Mouse (Mus musculus): ENCODE data around the gene Itga9. TPM values are rescaled to one million over a fixed set of nuclear protein-coding genes. Genes with fewer than 3 reads are reported as not detected.

Gene Itga9
- total and polyA plus RNA-seq, 2 experiments: 9.1 to 15.8 TPM

GRCm38 (mm10) chr9:118838910-118839667 is 232.6 kb downstream of the Itga9 start:
- Histone ChIP-seq H3K27me3 (ENCODE audit: control insufficient read depth, insufficient read depth, low read length) (no peaks in the 10 kb centered on the region), H3K4me3 (ENCODE audit: insufficient read depth, low read depth, low read length) (no peak overlapping the region), H3K4me1 (ENCODE audit: control insufficient read depth, insufficient read depth, low read length) (no peaks in the 10 kb centered on the region), H3K36me3 (ENCODE audit: control insufficient read depth, insufficient read depth, low read length) (no peaks in the 10 kb centered on the region), H3K27ac (replicated peaks; ENCODE audit: insufficient read depth, low read depth, low read length) (no peak overlapping the region), H3K79me2 (ENCODE audit: control insufficient read depth, insufficient read depth, low read length) (no peaks in the 10 kb centered on the region), H3K9ac (ENCODE audit: low read depth, low read length) (no peak overlapping the region)
- WGBS: 29% methylated on average over 7 of the region's 7 CpGs
- TF ChIP-seq CTCF (IDR thresholded peaks at IDR 0.05; ENCODE audit: low read depth, low read length) (no peak), POLR2A (IDR thresholded peaks at IDR 0.05; ENCODE audit: extremely low read depth, insufficient read depth, low read length) (no peak)
- no peak for DNase-seq (ENCODE audit: extremely low read depth, low read depth, low spot score)

DNA sequence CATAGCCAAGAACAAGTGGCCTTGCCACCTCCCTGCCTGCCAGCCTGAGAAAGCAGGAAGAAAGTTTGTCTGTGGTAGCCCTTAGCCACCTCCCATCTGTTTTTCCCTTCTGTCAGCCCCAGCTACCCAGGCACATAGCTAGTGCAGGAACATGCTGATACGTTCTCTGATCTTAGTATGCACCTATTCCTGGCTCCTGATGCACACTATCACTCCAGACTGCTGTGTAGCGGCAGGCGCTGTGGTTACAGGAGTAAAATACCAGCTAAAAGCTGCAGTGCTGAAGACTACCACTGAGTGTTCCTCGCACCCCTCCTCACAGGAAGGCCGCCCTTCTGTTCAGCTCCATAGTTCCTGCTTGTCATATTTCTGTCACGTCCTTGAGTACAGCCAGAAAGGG is 234.8 kb downstream of the Itga9 start:
- no peak overlapping the region for H3K4me3 ChIP-seq (ENCODE audit: insufficient read depth, low read depth, low read length)
- no peak for DNase-seq (ENCODE audit: extremely low read depth, low read depth, low spot score)
- H3K79me2 ChIP-seq (ENCODE audit: control insufficient read depth, insufficient read depth, low read length): no peaks in the 10 kb centered on the region
- TF ChIP-seq CTCF (IDR thresholded peaks at IDR 0.05; ENCODE audit: low read depth, low read length) (no peak), POLR2A (IDR thresholded peaks at IDR 0.05; ENCODE audit: extremely low read depth, insufficient read depth, low read length) (no peak)
- no peaks in the 10 kb centered on the region for H3K4me1 ChIP-seq (ENCODE audit: control insufficient read depth, insufficient read depth, low read length)
- no peaks in the 10 kb centered on the region for H3K36me3 ChIP-seq (ENCODE audit: control insufficient read depth, insufficient read depth, low read length)
- H3K9ac ChIP-seq (ENCODE audit: low read depth, low read length): no peak overlapping the region
- H3K27ac ChIP-seq (replicated peaks; ENCODE audit: insufficient read depth, low read depth, low read length): no peak overlapping the region
- 74% methylated on average over 6 of the region's 6 CpGs for WGBS
- H3K27me3 ChIP-seq (ENCODE audit: control insufficient read depth, insufficient read depth, low read length): no peaks in the 10 kb centered on the region

GRCm38 (mm10) chr9:118841907-118842432 is 235.5 kb downstream of the Itga9 start:
- Histone ChIP-seq H3K27ac (replicated peaks; ENCODE audit: insufficient read depth, low read depth, low read length) (no peak overlapping the region), H3K79me2 (ENCODE audit: control insufficient read depth, insufficient read depth, low read length) (no peaks in the 10 kb centered on the region), H3K4me1 (ENCODE audit: control insufficient read depth, insufficient read depth, low read length) (peaks cover 2% of the 10 kb centered on the region; the same call in 1 of the 2 replicates), H3K27me3 (ENCODE audit: control insufficient read depth, insufficient read depth, low read length) (no peaks in the 10 kb centered on the region), H3K9ac (ENCODE audit: low read depth, low read length) (no peak overlapping the region), H3K36me3 (ENCODE audit: control insufficient read depth, insufficient read depth, low read length) (no peaks in the 10 kb centered on the region), H3K4me3 (ENCODE audit: insufficient read depth, low read depth, low read length) (no peak overlapping the region)
- WGBS: 63% methylated on average over 7 of the region's 7 CpGs
- TF ChIP-seq POLR2A (IDR thresholded peaks at IDR 0.05; ENCODE audit: extremely low read depth, insufficient read depth, low read length) (no peak), CTCF (IDR thresholded peaks at IDR 0.05; ENCODE audit: low read depth, low read length) (no peak)
- DNase-seq (ENCODE audit: extremely low read depth, low read depth, low spot score): no peak

DNA sequence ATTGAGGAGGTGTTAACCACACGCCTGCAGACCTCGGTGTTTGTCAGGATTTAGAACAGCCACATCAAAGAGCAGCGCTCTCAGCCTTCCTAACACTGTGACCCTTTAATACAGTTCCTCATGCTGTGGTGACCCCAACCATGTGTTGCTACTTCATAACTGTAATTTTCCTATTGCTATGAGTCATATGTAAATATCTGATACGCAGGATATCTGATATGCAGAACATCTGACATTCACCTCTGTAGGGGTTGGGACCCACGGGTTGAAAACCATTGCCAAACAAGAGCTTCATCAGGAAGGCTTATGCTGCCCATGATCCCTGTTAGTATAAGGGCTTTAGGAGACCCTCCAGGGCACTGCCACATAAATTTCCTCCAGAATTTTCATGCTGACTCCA is 237.2 kb downstream of the Itga9 start:
- WGBS: 78% methylated on average over 5 of the region's 5 CpGs
- Histone ChIP-seq H3K4me3 (ENCODE audit: insufficient read depth, low read depth, low read length) (no peak overlapping the region), H3K9ac (ENCODE audit: low read depth, low read length) (no peak overlapping the region), H3K27me3 (ENCODE audit: control insufficient read depth, insufficient read depth, low read length) (no peaks in the 10 kb centered on the region), H3K36me3 (ENCODE audit: control insufficient read depth, insufficient read depth, low read length) (no peaks in the 10 kb centered on the region), H3K27ac (replicated peaks; ENCODE audit: insufficient read depth, low read depth, low read length) (no peak overlapping the region), H3K79me2 (ENCODE audit: control insufficient read depth, insufficient read depth, low read length) (no peaks in the 10 kb centered on the region), H3K4me1 (ENCODE audit: control insufficient read depth, insufficient read depth, low read length) (peaks cover 2% of the 10 kb centered on the region; the same call in 1 of the 2 replicates)
- TF ChIP-seq POLR2A (IDR thresholded peaks at IDR 0.05; ENCODE audit: extremely low read depth, insufficient read depth, low read length) (no peak), CTCF (IDR thresholded peaks at IDR 0.05; ENCODE audit: low read depth, low read length) (no peak)
- DNase-seq (ENCODE audit: extremely low read depth, low read depth, low spot score): no peak

- H3K27me3 ChIP-seq (ENCODE audit: control insufficient read depth, insufficient read depth, low read length): no peaks in the 10 kb centered on the region
- no peaks in the 10 kb centered on the region for H3K36me3 ChIP-seq (ENCODE audit: control insufficient read depth, insufficient read depth, low read length)
- no peak for DNase-seq (ENCODE audit: extremely low read depth, low read depth, low spot score)
- no peak overlapping the region for H3K9ac ChIP-seq (ENCODE audit: low read depth, low read length)
- H3K4me1 ChIP-seq (ENCODE audit: control insufficient read depth, insufficient read depth, low read length): peaks cover 2% of the 10 kb centered on the region; the same call in 1 of the 2 replicates
- H3K27ac ChIP-seq (replicated peaks; ENCODE audit: insufficient read depth, low read depth, low read length): no peak overlapping the region
- no peak overlapping the region for H3K4me3 ChIP-seq (ENCODE audit: insufficient read depth, low read depth, low read length)
- 80% methylated on average over 5 of the region's 5 CpGs for WGBS
- H3K79me2 ChIP-seq (ENCODE audit: control insufficient read depth, insufficient read depth, low read length): no peaks in the 10 kb centered on the region
- TF ChIP-seq CTCF (IDR thresholded peaks at IDR 0.05; ENCODE audit: low read depth, low read length) (no peak), POLR2A (IDR thresholded peaks at IDR 0.05; ENCODE audit: extremely low read depth, insufficient read depth, low read length) (no peak)
These were observed 238.5 kb downstream of the Itga9 start for GRCm38 (mm10) chr9:118845003-118845402.

DNA sequence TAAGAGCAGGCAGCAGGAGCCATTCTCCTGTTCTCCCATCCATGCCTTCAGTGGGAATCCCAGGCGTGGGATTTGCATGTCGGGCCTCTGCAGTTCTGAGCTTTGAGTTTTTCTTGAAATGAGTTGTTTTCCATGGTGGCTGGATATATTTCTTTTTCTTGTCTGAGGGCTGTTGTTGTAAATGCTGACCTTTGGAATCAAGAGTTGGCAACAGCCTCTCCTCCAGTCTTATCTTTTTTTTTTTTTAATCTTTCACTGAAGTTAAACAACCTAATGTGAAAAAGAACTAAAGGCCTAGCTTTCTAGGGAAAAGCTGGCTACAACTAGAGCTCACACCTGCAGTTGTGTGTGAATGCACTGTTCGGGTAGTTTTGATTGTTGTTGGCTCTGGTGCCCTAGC is 240.3 kb downstream of the Itga9 start:
- Histone ChIP-seq H3K79me2 (ENCODE audit: control insufficient read depth, insufficient read depth, low read length) (no peaks in the 10 kb centered on the region), H3K4me3 (ENCODE audit: insufficient read depth, low read depth, low read length) (no peak overlapping the region), H3K4me1 (ENCODE audit: control insufficient read depth, insufficient read depth, low read length) (peaks cover 2% of the 10 kb centered on the region; the same call in 1 of the 2 replicates), H3K27me3 (ENCODE audit: control insufficient read depth, insufficient read depth, low read length) (no peaks in the 10 kb centered on the region), H3K27ac (replicated peaks; ENCODE audit: insufficient read depth, low read depth, low read length) (no peak overlapping the region), H3K36me3 (ENCODE audit: control insufficient read depth, insufficient read depth, low read length) (no peaks in the 10 kb centered on the region), H3K9ac (ENCODE audit: low read depth, low read length) (no peak overlapping the region)
- WGBS: 76% methylated on average over 3 of the region's 3 CpGs
- peak; percentile 32 for DNase-seq (ENCODE audit: extremely low read depth, low read depth, low spot score)
- TF ChIP-seq CTCF (IDR thresholded peaks at IDR 0.05; ENCODE audit: low read depth, low read length): no peak

Data from liver, adult 2 months (tissue).